Comparison of ENCODE assay signal across 23 mouse cellular contexts in genomic region chr8:108437316-108437830, GRCm38 (mm10).
DNase-seq lines count a peak whose midpoint lies in the region; ATAC-seq and TF ChIP-seq lines count a peak whose summit lies in the region.
"Had no signal": no experiment of that assay in that cellular context is flagged by ENCODE, and none has a peak within 500 bp of the region (broad histone marks: within the 10 kb centered on the region; RNA-seq: fewer than 3 reads in every experiment).

No protein-coding gene starts in this region.

- H3K4me3 ChIP-seq in forebrain, embryonic 14.5 days (ENCODE audit: low read depth, low read length) = no peak overlapping the region
- no peak overlapping the region for H3K4me3 ChIP-seq in forebrain, embryonic 11.5 days (ENCODE audit: low read depth, low read length)
- H3K4me3 ChIP-seq in midbrain, embryonic 13.5 days (replicated peaks) = no peak overlapping the region
- H3K4me3 ChIP-seq in midbrain, embryonic 10.5 days = no peak overlapping the region
- no peak overlapping the region for H3K4me3 ChIP-seq in hindbrain, postnatal 0 days (ENCODE audit: low read length)
- H3K4me3 ChIP-seq: embryonic facial prominence, embryonic 12.5 days; forebrain, embryonic 12.5 days; heart, adult 2 months; heart, embryonic 15.5 days had no signal

- H3K9me3 ChIP-seq in forebrain, embryonic 14.5 days (replicated peaks; ENCODE audit: control insufficient read depth, low read length) = no peaks in the 10 kb centered on the region
- no peaks in the 10 kb centered on the region for H3K9me3 ChIP-seq in forebrain, embryonic 11.5 days (ENCODE audit: control insufficient read depth, low read length)
- peaks cover 5% of the 10 kb centered on the region; the same call in 1 of the 2 replicates for H3K9me3 ChIP-seq in midbrain, embryonic 13.5 days
- H3K9me3 ChIP-seq in midbrain, embryonic 10.5 days (replicated peaks) = no peaks in the 10 kb centered on the region
- no peaks in the 10 kb centered on the region for H3K9me3 ChIP-seq in hindbrain, postnatal 0 days (ENCODE audit: low read length)
- H3K9me3 ChIP-seq: embryonic facial prominence, embryonic 12.5 days; forebrain, embryonic 12.5 days; heart, embryonic 15.5 days had no signal

- no peak for ATAC-seq in forebrain, embryonic 14.5 days
- ATAC-seq in forebrain, embryonic 11.5 days (replicated peaks; ENCODE audit: low FRiP score) = no peak
- peak; percentile 30; the same call in 1 of the 2 replicates for ATAC-seq in midbrain, embryonic 13.5 days
- no peak for ATAC-seq in hindbrain, postnatal 0 days
- ATAC-seq: CD4-positive, CD25-positive, alpha-beta regulatory T cell, adult 4 months; forebrain, postnatal 0 days had no signal

- no peak overlapping the region for H3K9ac ChIP-seq in forebrain, embryonic 14.5 days (ENCODE audit: low read length)
- no peak overlapping the region for H3K9ac ChIP-seq in forebrain, embryonic 11.5 days (ENCODE audit: low read length)
- no peak overlapping the region for H3K9ac ChIP-seq in midbrain, embryonic 13.5 days (replicated peaks)
- H3K9ac ChIP-seq in hindbrain, postnatal 0 days (replicated peaks; ENCODE audit: low read length) = no peak overlapping the region
- H3K9ac ChIP-seq: embryonic facial prominence, embryonic 12.5 days; forebrain, embryonic 12.5 days; forebrain, postnatal 0 days; heart, embryonic 15.5 days had no signal

- no peak for TF ChIP-seq CTCF in hindbrain, postnatal 0 days (IDR thresholded peaks at IDR 0.05; ENCODE audit: low read depth)

- DNase-seq in forebrain, embryonic 14.5 days (ENCODE audit: low spot score) = peak; percentile 13
- no peak for DNase-seq in forebrain, embryonic 11.5 days (ENCODE audit: low spot score)
- no peak for DNase-seq in midbrain, embryonic 10.5 days (ENCODE audit: low spot score)
- peak; percentile 29 for DNase-seq in MN1 (ENCODE audit: low spot score)
- DNase-seq in hindbrain, postnatal 0 days (ENCODE audit: low spot score) = peak; percentile 13
- DNase-seq in right cerebral cortex, postnatal 4 days = no peak
- DNase-seq in lung, postnatal 10 days = no peak
- DNase-seq: adrenal gland, postnatal 10 days; B cell, adult 2 months; cerebellum, adult 11-12 months; cerebellum, adult 9-10 months; cerebellum, postnatal 25 days; forebrain, postnatal 0 days; gastrocnemius, postnatal 14 days; heart, adult 2 months; heart, postnatal 14 days had no signal

- H3K4me2 ChIP-seq in forebrain, embryonic 14.5 days (ENCODE audit: low read length) = no peak overlapping the region
- H3K4me2 ChIP-seq in forebrain, embryonic 11.5 days (ENCODE audit: low read depth, low read length, severe bottlenecking) = no peak overlapping the region
- H3K4me2 ChIP-seq in midbrain, embryonic 13.5 days (replicated peaks) = no peak overlapping the region
- no peak overlapping the region for H3K4me2 ChIP-seq in hindbrain, postnatal 0 days (ENCODE audit: low read depth, low read length)
- H3K4me2 ChIP-seq: embryonic facial prominence, embryonic 12.5 days; forebrain, embryonic 12.5 days; heart, embryonic 11.5 days; heart, embryonic 15.5 days had no signal

- peaks cover 16% of the 10 kb centered on the region; the same call in 1 of the 2 replicates for H3K27me3 ChIP-seq in forebrain, embryonic 14.5 days (replicated peaks; ENCODE audit: control insufficient read depth, insufficient read depth, low read length)
- peaks cover 24% of the 10 kb centered on the region for H3K27me3 ChIP-seq in forebrain, embryonic 11.5 days (ENCODE audit: control insufficient read depth, insufficient read depth, low read length)
- H3K27me3 ChIP-seq in midbrain, embryonic 13.5 days = 0 out of 2 replicates have a peak, but pooled peaks cover 8% of the 10 kb centered on the region
- peaks cover 47% of the 10 kb centered on the region for H3K27me3 ChIP-seq in midbrain, embryonic 10.5 days (ENCODE audit: low read depth, poor library complexity, severe bottlenecking)
- H3K27me3 ChIP-seq in hindbrain, postnatal 0 days (ENCODE audit: insufficient read depth, low read length) = no peaks in the 10 kb centered on the region
- H3K27me3 ChIP-seq: embryonic facial prominence, embryonic 12.5 days; heart, embryonic 15.5 days had no signal

- 0 out of 2 replicates have a peak, but pooled peaks cover 4% of the 10 kb centered on the region for H3K4me1 ChIP-seq in forebrain, embryonic 14.5 days (ENCODE audit: control insufficient read depth, insufficient read depth, low read length)
- H3K4me1 ChIP-seq in forebrain, embryonic 11.5 days (replicated peaks; ENCODE audit: control insufficient read depth, insufficient read depth, low read length) = no peaks in the 10 kb centered on the region
- H3K4me1 ChIP-seq in midbrain, embryonic 13.5 days (replicated peaks) = peaks cover 25% of the 10 kb centered on the region
- H3K4me1 ChIP-seq in midbrain, embryonic 10.5 days = peaks cover 30% of the 10 kb centered on the region
- no peaks in the 10 kb centered on the region for H3K4me1 ChIP-seq in hindbrain, postnatal 0 days (ENCODE audit: insufficient read depth, low read length)
- H3K4me1 ChIP-seq: embryonic facial prominence, embryonic 12.5 days; heart, embryonic 15.5 days had no signal

- 73% methylated on average over 13 of the region's 13 CpGs for WGBS in forebrain, embryonic 14.5 days
- WGBS in forebrain, embryonic 11.5 days = 83% methylated on average over 13 of the region's 13 CpGs
- WGBS in midbrain, embryonic 13.5 days = 63% methylated on average over 13 of the region's 13 CpGs
- 91% methylated on average over 13 of the region's 13 CpGs for WGBS in midbrain, embryonic 10.5 days
- WGBS in hindbrain, postnatal 0 days = 78% methylated on average over 13 of the region's 13 CpGs

- H3K27ac ChIP-seq in forebrain, embryonic 14.5 days (ENCODE audit: low read depth, low read length) = no peak overlapping the region
- no peak overlapping the region for H3K27ac ChIP-seq in forebrain, embryonic 11.5 days (ENCODE audit: low read depth, low read length)
- H3K27ac ChIP-seq in midbrain, embryonic 13.5 days = peak overlapping the region; percentile 22; the same call in 1 of the 2 replicates
- no peak overlapping the region for H3K27ac ChIP-seq in midbrain, embryonic 10.5 days (replicated peaks)
- H3K27ac ChIP-seq in hindbrain, postnatal 0 days = no peak overlapping the region
- H3K27ac ChIP-seq: embryonic facial prominence, embryonic 12.5 days; forebrain, embryonic 12.5 days; heart, adult 2 months; heart, embryonic 15.5 days had no signal

- H3K36me3 ChIP-seq in forebrain, embryonic 14.5 days (ENCODE audit: control insufficient read depth, insufficient read depth, low read length) = no peaks in the 10 kb centered on the region
- no peaks in the 10 kb centered on the region for H3K36me3 ChIP-seq in forebrain, embryonic 11.5 days (ENCODE audit: control insufficient read depth, insufficient read depth, low read length)
- no peaks in the 10 kb centered on the region for H3K36me3 ChIP-seq in midbrain, embryonic 13.5 days
- H3K36me3 ChIP-seq in midbrain, embryonic 10.5 days = no peaks in the 10 kb centered on the region
- no peaks in the 10 kb centered on the region for H3K36me3 ChIP-seq in hindbrain, postnatal 0 days (ENCODE audit: insufficient read depth, low read length)
- H3K36me3 ChIP-seq: embryonic facial prominence, embryonic 12.5 days; forebrain, embryonic 12.5 days; G1E; heart, embryonic 15.5 days had no signal

Comparison
In these comparisons a context has a peak if more than half of its experiments do, and no peak if none do; other contexts are left out.
1. DNase-seq: peak in forebrain, embryonic 14.5 days (single experiment), MN1 (single experiment) and hindbrain, postnatal 0 days (single experiment); none in forebrain, embryonic 11.5 days (single experiment), midbrain, embryonic 10.5 days (single experiment), right cerebral cortex, postnatal 4 days (single experiment) and lung, postnatal 10 days (single experiment).